Mouse (Mus musculus) kidney, embryonic 15.5 days (tissue): ENCODE data around the gene Abcg8. TPM values are rescaled to one million over a fixed set of nuclear protein-coding genes. Genes with fewer than 3 reads are reported as not detected.
A peak's percentile ranks its signal among the peaks of the same experiment; 100 is the strongest.

Experiments used
- ATAC-seq: fragments of 200-750 bp; cut with Nextera tagmentation; replicated peaks from 2 replicates; pipeline ENCODE4 v1.8.0; 2017; ENCODE audit warnings: moderate TSS enrichment; ENCODE audit not compliant: low FRiP score
- H3K27ac ChIP-seq: fragments of 300-500 bp; sonication (generic); 2 replicates; pipeline ENCODE4 v1.5.1; 2015; ENCODE audit warnings: mild to moderate bottlenecking, inconsistent platforms
- H3K27me3 ChIP-seq: fragments of 300-500 bp; sonication (generic); 2 replicates; pipeline ENCODE4 v1.6.1; 2015; ENCODE audit warnings: inconsistent platforms
- H3K36me3 ChIP-seq: fragments of 300-500 bp; sonication (generic); 2 replicates; pipeline ENCODE4 v1.6.1; 2015; ENCODE audit warnings: inconsistent platforms
- H3K4me1 ChIP-seq: fragments of 300-500 bp; sonication (generic); 2 replicates; pipeline ENCODE4 v1.6.1; 2015; ENCODE audit warnings: inconsistent platforms
- H3K4me2 ChIP-seq: fragments of 300-500 bp; sonication (generic); 2 replicates; pipeline ENCODE4 v1.6.1; 2015; ENCODE audit warnings: moderate library complexity, mild to moderate bottlenecking, inconsistent platforms
- H3K4me3 ChIP-seq: fragments of 300-500 bp; sonication (generic); replicated peaks from 2 replicates; pipeline ENCODE4 v1.5.1; 2015; ENCODE audit warnings: mild to moderate bottlenecking, inconsistent platforms
- H3K9ac ChIP-seq: fragments of 300-500 bp; sonication (generic); 2 replicates; pipeline ENCODE4 v1.6.1; 2015; ENCODE audit warnings: mild to moderate bottlenecking, inconsistent platforms
- H3K9me3 ChIP-seq: fragments of 300-500 bp; sonication (generic); replicated peaks from 2 replicates; pipeline ENCODE4 v1.6.1; 2016; ENCODE audit warnings: inconsistent platforms
- WGBS: fragments of 180-500 bp; shearing (Covaris S2); methylation state at CpG from one replicate; pipeline ENCODE4 v1.1.7; 2015; ENCODE audit warnings: mixed read lengths; 5-methylcytosine and 5-hydroxymethylcytosine counted together
- polyA plus RNA-seq: library from polyadenylated mRNA; unstranded; fragments of >200 nt; fragmentation: Nextera tagmentation; extraction: Ambion mirVana; gene quantifications from 2 replicates; pipeline ENCODE4 v1.2.1, GENCODE M21; 2015

Gene Abcg8
- polyA plus RNA-seq, 1 experiment from 2014 or later: 0.27 TPM

DNA sequence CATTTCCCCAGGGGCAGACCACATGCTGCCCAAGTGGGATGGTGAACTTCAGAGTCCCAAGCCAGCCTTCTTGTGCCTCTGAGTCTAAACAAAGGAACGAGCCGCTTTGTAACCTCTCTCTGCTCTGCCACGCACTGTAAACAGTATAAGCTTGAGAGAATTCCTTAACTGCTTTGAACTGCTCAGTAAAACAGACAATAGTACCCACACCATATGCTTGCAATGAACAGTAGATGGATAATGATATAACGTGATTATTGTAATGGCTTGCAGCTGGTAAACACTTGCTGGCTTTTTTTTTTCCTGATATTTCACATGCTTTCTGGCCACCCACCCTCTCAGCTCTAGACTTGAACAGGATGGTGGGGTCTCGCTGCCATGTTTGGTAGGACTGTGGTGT lies 11.9 kb downstream of the Abcg8 start:
- Histone ChIP-seq H3K9me3 (no peaks in the 10 kb centered on the region), H3K36me3 (no peaks in the 10 kb centered on the region), H3K4me2 (no peak overlapping the region), H3K4me3 (no peak overlapping the region), H3K27ac (no peak overlapping the region), H3K9ac (no peak overlapping the region), H3K4me1 (peaks cover 30% of the 10 kb centered on the region), H3K27me3 (no peaks in the 10 kb centered on the region)
- 76% methylated on average over 5 of the region's 5 CpGs for WGBS
- ATAC-seq: no peak

DNA sequence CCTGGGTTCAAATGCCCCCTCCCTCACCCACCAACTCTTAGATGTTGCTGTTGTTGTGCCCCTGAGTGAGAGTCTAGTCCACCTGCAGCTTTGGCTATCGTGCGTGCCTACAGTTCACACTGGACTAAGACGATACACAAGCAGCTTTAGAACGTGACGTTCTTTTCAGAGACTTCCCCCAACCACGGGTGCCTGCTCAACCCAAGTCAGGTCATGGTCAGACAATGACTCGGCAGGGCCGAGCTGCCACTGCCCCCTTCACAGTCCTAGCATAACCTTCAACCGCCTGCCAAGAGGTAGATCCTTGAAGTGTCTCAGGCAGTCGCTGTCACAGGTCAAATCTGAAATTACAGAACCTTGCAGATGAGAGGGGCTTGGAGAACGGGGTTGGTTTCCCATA lies 12.7 kb downstream of the Abcg8 start:
- peaks cover 23% of the 10 kb centered on the region for H3K4me1 ChIP-seq
- 89% methylated on average over 11 of the region's 11 CpGs for WGBS
- no peaks in the 10 kb centered on the region for H3K36me3 ChIP-seq
- H3K9ac ChIP-seq: no peak overlapping the region
- H3K4me3 ChIP-seq: no peak overlapping the region
- no peak for ATAC-seq
- no peak overlapping the region for H3K27ac ChIP-seq
- H3K4me2 ChIP-seq: no peak overlapping the region
- no peaks in the 10 kb centered on the region for H3K9me3 ChIP-seq
- no peaks in the 10 kb centered on the region for H3K27me3 ChIP-seq

DNA sequence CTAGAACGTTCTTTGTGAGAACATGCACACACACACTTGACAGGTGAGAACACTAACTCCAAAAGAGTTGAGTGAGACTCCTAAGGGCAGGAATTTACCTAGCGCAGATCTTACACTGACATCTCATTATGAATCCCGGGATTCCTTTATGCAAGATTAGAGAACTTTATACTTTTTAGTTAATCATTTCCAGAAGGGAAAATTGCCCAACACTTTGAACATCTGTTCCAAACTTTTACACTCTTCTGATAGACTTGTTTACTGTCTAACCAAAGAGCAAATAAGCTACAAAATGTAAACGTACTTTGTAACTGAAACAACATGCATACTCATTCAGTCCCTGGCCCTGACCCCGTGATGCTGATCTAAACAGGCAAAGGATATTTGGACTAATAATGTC lies 13.2 kb downstream of the Abcg8 start:
- ATAC-seq: no peak
- Histone ChIP-seq H3K36me3 (no peaks in the 10 kb centered on the region), H3K9me3 (no peaks in the 10 kb centered on the region), H3K4me2 (no peak overlapping the region), H3K27ac (no peak overlapping the region), H3K27me3 (no peaks in the 10 kb centered on the region), H3K9ac (no peak overlapping the region), H3K4me1 (peaks cover 18% of the 10 kb centered on the region), H3K4me3 (no peak overlapping the region)
- 80% methylated on average over 5 of the region's 5 CpGs for WGBS

DNA sequence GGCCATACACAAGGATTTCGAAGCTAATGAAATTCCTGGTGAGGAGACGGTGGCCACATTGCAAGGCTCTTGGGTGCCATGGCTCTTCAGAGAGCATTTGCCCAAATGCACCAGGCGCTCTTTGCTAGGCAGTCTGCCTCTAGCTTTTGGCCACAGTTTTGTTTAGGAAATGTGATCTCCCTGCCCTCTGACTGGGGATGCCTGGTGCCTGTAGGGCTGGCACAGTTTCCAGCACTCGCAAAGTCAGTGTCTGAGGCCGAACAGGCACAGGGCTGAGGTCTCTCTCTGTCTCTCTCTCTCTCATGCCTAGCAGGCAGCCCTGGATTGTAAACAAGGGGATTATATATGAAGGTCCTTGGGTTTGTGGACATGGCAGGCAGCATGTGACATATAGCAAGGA lies 14.0 kb downstream of the Abcg8 start:
- no peak for ATAC-seq
- no peak overlapping the region for H3K27ac ChIP-seq
- 61% methylated on average over 5 of the region's 5 CpGs for WGBS

DNA sequence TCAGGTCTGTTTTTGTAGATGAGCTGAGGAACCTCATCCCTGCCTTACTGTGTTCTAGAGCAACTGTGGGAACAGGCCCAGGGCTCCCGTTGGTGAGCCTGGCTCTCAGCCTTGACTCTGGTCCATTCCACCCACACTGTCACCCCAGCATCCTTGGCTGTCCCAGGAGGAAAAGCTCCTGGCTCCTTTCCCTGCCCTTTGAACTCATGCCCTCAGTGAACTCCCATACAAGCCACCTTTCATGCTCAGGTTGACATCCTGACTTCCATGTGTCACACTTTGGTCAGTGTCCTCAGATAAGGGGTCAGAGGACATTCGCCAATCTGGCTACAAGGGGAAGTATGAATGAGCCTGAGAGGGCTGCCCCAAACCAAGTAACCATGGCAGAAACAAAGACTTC lies 17.6 kb downstream of the Abcg8 start:
- H3K4me3 ChIP-seq: no peak overlapping the region
- H3K4me1 ChIP-seq: peaks cover 22% of the 10 kb centered on the region
- H3K4me2 ChIP-seq: no peak overlapping the region
- no peak for ATAC-seq
- no peak overlapping the region for H3K27ac ChIP-seq
- WGBS: 85% methylated on average over 2 of the region's 2 CpGs
- no peaks in the 10 kb centered on the region for H3K36me3 ChIP-seq
- no peaks in the 10 kb centered on the region for H3K27me3 ChIP-seq
- H3K9me3 ChIP-seq: no peaks in the 10 kb centered on the region
- H3K9ac ChIP-seq: no peak overlapping the region

More for the DNA sequence above, 14.0 kb downstream of the Abcg8 start:
- Histone ChIP-seq H3K4me3 (no peak overlapping the region), H3K36me3 (no peaks in the 10 kb centered on the region), H3K4me2 (no peak overlapping the region), H3K4me1 (0 out of 2 replicates have a peak, but pooled peaks cover 10% of the 10 kb centered on the region), H3K9ac (no peak overlapping the region), H3K9me3 (no peaks in the 10 kb centered on the region), H3K27me3 (no peaks in the 10 kb centered on the region)

DNA sequence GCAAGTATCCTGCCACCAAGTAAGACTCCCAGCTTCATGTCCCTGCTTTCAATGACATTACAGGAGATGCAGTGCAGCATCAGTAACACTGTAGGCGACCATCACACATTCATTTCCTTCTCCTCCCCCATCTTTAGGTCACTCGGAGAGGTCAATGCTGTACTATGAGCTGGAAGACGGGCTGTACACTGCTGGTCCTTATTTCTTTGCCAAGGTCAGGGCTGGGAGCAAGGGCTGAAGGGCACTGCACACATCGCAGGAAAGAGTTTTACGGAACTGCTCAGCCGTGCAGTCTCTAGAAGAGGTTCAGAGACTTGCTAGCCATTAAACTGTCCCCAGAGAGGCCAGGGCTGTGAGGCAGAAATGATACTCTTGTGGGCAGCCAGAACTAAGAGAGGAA lies 20.4 kb downstream of the Abcg8 start:
- Histone ChIP-seq H3K27me3 (no peaks in the 10 kb centered on the region), H3K27ac (no peak overlapping the region), H3K9ac (no peak overlapping the region), H3K36me3 (no peaks in the 10 kb centered on the region), H3K4me2 (no peak overlapping the region), H3K4me1 (peaks cover 28% of the 10 kb centered on the region), H3K4me3 (no peak overlapping the region), H3K9me3 (no peaks in the 10 kb centered on the region)
- 22% methylated on average over 6 of the region's 6 CpGs for WGBS
- ATAC-seq: peak; percentile 60

DNA sequence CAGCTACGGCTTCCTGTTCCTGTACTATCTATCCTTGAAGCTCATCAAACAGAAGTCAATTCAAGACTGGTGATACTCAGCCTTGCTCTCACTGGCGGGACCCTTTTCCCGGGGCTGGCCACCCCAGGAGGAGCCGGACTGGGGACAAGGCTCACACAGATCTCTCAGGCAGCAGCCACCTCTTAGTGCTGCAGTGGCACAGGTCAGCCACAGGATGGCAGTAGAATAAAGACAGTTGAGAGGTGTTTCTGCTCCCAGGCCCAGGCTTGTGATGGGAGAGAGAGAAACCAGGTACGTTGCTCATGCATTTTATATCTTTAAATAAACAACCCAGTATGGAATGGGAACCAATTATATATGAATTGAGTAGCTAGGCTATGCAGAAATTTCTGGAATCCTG lies 22.6 kb downstream of the Abcg8 start:
- no peaks in the 10 kb centered on the region for H3K36me3 ChIP-seq
- ATAC-seq: no peak
- H3K27ac ChIP-seq: no peak overlapping the region
- H3K27me3 ChIP-seq: no peaks in the 10 kb centered on the region
- no peak overlapping the region for H3K4me3 ChIP-seq
- H3K4me1 ChIP-seq: peaks cover 38% of the 10 kb centered on the region
- no peak overlapping the region for H3K9ac ChIP-seq
- 35% methylated on average over 5 of the region's 5 CpGs for WGBS
- no peaks in the 10 kb centered on the region for H3K9me3 ChIP-seq
- H3K4me2 ChIP-seq: no peak overlapping the region

DNA sequence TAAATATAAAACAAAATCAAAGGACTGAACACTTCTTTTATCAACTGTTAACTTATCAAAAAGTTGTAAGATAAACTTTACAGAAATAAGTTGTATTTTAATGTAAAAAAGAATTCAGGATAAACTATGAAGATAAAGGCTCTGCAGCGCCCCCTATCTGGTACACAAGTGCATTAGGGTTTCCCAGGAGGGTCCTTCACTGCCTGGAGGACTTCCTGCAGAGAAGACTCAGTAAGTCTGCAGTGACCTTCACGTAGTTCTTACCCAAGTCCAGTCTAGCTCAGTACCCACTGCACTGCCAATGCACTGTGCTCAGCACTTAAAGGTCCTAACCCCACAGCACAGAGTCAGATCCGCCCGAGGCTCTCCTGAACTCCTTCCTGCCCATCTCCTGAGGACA lies 31.3 kb downstream of the Abcg8 start:
- H3K4me2 ChIP-seq: no peak overlapping the region
- H3K4me3 ChIP-seq: no peak overlapping the region
- no peak overlapping the region for H3K9ac ChIP-seq
- WGBS: 69% methylated on average over 4 of the region's 4 CpGs
- peaks cover 54% of the 10 kb centered on the region for H3K36me3 ChIP-seq
- no peaks in the 10 kb centered on the region for H3K27me3 ChIP-seq
- H3K9me3 ChIP-seq: no peaks in the 10 kb centered on the region
- no peak overlapping the region for H3K27ac ChIP-seq
- ATAC-seq: no peak
- peaks cover 10% of the 10 kb centered on the region for H3K4me1 ChIP-seq

DNA sequence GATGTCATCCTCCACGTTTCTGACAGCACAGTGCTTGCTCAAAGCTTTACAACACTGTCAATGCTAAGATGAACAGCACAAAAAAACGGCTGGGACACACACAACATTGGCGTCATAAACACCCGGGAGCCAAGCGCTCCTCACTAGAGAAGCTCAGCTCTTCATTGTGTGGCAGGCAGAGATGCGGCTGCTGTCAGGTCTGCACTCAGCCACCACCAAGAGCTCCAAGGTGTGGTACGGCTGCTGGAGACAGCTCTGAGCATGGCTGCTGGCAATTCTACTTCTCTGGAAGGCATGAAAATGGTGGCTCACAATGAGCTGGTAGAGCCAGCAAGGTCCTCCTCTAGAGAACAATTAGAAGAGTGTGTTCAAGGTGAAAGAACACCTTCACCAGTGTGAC lies 32.7 kb downstream of the Abcg8 start:
- Histone ChIP-seq H3K9ac (no peak overlapping the region), H3K4me2 (no peak overlapping the region), H3K4me1 (no peaks in the 10 kb centered on the region), H3K9me3 (no peaks in the 10 kb centered on the region), H3K36me3 (peaks cover 63% of the 10 kb centered on the region), H3K27ac (no peak overlapping the region), H3K27me3 (no peaks in the 10 kb centered on the region), H3K4me3 (no peak overlapping the region)
- no peak for ATAC-seq
- WGBS: 84% methylated on average over 7 of the region's 7 CpGs

DNA sequence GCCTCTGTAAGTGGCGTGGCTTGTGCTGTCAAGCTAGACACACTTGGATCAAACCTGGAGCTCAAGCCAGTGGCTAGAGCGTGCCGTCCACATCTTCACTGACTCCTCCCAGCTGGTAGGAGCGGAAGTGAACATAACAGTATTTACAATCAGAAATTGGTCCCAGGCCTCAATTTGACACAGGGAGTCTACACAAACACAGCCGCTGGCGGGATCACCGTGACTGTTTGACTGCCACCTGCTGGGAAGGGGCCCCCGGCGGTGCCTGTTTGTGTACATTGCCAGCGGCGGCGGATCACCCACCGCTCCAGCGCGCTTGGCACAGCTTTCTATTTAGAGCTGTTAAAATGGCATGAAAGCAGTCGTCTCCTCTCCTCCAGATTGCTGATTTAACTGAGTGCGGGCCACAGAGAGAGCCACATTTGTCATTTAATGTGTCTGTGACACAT lies 33.3 kb downstream of the Abcg8 start:
- 82% methylated on average over 17 of the region's 17 CpGs for WGBS
- no peak for ATAC-seq
- Histone ChIP-seq H3K27me3 (no peaks in the 10 kb centered on the region), H3K4me1 (no peaks in the 10 kb centered on the region), H3K36me3 (peaks cover 63% of the 10 kb centered on the region), H3K4me3 (no peak overlapping the region), H3K9me3 (no peaks in the 10 kb centered on the region), H3K4me2 (no peak overlapping the region), H3K27ac (no peak overlapping the region), H3K9ac (no peak overlapping the region)

DNA sequence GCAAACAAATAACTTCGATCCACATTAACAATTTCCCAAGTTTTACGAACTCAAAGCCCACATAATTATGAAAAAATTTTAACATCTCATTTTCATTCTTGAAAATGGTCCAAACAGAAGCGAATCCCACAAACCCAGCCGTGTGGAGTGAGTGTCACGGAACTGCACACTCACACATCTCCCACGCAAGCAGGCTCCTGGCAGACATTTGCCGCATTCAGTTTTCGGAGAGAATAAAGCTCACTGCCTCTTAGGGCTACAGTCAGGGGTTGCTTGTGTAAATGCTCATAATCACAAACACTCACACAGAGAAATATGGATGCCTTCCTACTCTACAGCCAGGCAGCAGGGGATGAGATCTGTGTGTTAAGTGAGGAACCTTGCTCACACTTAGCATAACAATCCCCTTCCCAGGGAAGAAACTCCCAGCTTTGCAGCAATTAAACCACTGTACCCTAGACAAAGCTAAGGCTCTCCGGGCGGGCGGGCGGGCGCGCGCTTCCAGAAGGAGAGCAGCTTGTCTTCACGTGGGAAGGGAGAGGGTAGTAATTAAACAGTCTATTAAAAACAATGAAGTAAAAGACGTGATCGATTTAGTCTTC lies 37.6 kb downstream of the Abcg8 start:
- no peak for ATAC-seq
- WGBS: 77% methylated on average over 18 of the region's 18 CpGs
- peaks cover 43% of the 10 kb centered on the region for H3K36me3 ChIP-seq
- no peaks in the 10 kb centered on the region for H3K27me3 ChIP-seq
- H3K27ac ChIP-seq: no peak overlapping the region
- no peak overlapping the region for H3K9ac ChIP-seq
- H3K4me1 ChIP-seq: no peaks in the 10 kb centered on the region
- no peak overlapping the region for H3K4me3 ChIP-seq
- no peaks in the 10 kb centered on the region for H3K9me3 ChIP-seq
- H3K4me2 ChIP-seq: no peak overlapping the region

DNA sequence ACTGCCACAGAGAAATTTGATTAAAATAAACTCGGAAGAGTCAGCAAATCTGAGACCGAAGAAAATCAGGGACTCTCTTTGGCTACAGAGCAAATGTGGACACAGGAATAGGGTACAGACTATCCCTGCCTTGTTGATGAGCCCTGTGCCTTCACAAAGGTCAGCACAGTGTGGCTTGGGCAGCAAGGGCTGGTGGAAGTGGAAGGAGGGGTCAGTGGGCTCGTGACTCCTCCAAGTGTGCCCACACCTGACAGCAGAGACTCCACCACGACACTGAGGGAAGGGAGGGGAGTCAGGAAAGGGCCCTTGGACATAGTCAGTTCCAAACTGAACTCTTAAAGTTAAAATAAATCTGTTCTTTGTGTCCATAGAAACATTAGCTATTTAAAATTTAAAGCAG lies 38.8 kb downstream of the Abcg8 start:
- no peak overlapping the region for H3K4me2 ChIP-seq
- H3K9ac ChIP-seq: no peak overlapping the region
- no peak overlapping the region for H3K4me3 ChIP-seq
- ATAC-seq: no peak
- H3K4me1 ChIP-seq: no peaks in the 10 kb centered on the region
- H3K27me3 ChIP-seq: no peaks in the 10 kb centered on the region
- no peak overlapping the region for H3K27ac ChIP-seq
- WGBS: 72% methylated on average over 4 of the region's 4 CpGs
- no peaks in the 10 kb centered on the region for H3K9me3 ChIP-seq
- peaks cover 30% of the 10 kb centered on the region for H3K36me3 ChIP-seq

DNA sequence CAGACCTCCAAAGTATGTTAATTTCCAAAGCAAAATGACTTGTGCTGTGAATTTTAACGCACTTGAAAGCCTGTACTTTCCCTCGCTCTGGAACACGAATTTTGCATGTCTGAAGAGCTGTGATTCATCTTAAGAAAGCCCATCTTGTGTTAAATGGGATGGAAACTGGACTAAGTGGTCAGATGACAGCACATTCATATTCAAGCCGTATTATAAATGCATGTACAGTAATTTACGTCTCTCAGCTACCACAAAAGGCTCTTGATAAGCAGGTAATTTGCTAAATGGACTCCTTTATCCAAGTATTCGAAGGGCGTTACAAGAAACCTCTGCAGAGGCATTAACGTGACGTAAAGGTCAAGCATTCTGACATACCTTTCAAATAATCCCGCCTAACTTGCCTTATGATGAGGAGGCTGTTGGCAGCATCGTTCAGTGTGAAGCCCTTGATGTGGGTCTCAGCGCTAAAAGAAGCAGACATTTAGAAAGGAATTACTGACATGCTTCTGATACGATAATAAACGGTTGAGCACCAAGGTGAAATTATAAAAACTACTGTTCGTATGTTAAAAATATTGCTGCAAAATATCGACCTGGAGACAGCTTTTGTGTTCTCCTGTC lies 40.3 kb downstream of the Abcg8 start:
- no peak for ATAC-seq
- WGBS: 87% methylated on average over 16 of the region's 16 CpGs

More for the DNA sequence above, 40.3 kb downstream of the Abcg8 start:
- Histone ChIP-seq H3K36me3 (peaks cover 30% of the 10 kb centered on the region), H3K4me3 (no peak overlapping the region), H3K27me3 (no peaks in the 10 kb centered on the region), H3K4me2 (no peak overlapping the region), H3K9ac (no peak overlapping the region), H3K9me3 (no peaks in the 10 kb centered on the region), H3K4me1 (no peaks in the 10 kb centered on the region), H3K27ac (no peak overlapping the region)
